Mouse (Mus musculus) left cerebral cortex, postnatal 4 days (tissue): ENCODE data around the gene Lrrn4. TPM values are rescaled to one million over a fixed set of nuclear protein-coding genes. Genes with fewer than 3 reads are reported as not detected.

ENCODE experiments used
- DNase-seq: peaks from one replicate; pipeline ENCODE4 v3.0.0-alpha.2; 2022
- intact Hi-C: fragments of 180-260 bp; cut with DNase I; formaldehyde crosslinking; loops from one replicate; pipeline ENCODE4 v1.15.1; 2025
- total RNA-seq, 2 experiments: library from RNA; stranded (reverse); gene quantifications; 2 replicates each; pipeline ENCODE4 v1.2.3; 2021

Gene Lrrn4
- total RNA-seq, 2 experiments from 2014 or later, result 0.22 to 0.36 TPM

GRCm38 (mm10) chr2:132873657-132874326, 6.9 kb downstream of the Lrrn4 start:
- no peak for DNase-seq
- intact Hi-C loops, result no loop called here

GRCm38 (mm10) chr2:132871663-132872062, 9.0 kb downstream of the Lrrn4 start:
- no peak for DNase-seq
- intact Hi-C loops, result no loop called here

GRCm38 (mm10) chr2:132870286-132870685, 10.4 kb downstream of the Lrrn4 start:
- intact Hi-C loops, result no loop called here
- DNase-seq, result no peak

GRCm38 (mm10) chr2:132869682-132870081, 11.0 kb downstream of the Lrrn4 start:
- no peak for DNase-seq
- intact Hi-C loops, result no loop called here

GRCm38 (mm10) chr2:132867521-132867920, 13.2 kb downstream of the Lrrn4 start:
- intact Hi-C loops, result no loop called here
- no peak for DNase-seq

- DNase-seq, result no peak
- intact Hi-C loops, result no loop called here
Measured at GRCm38 (mm10) chr2:132863325-132863724, 17.4 kb downstream of the Lrrn4 start.

GRCm38 (mm10) chr2:132861456-132861855, 19.2 kb downstream of the Lrrn4 start:
- DNase-seq, result no peak
- intact Hi-C loops, result no loop called here

- DNase-seq, result no peak
- intact Hi-C loops, result no loop called here
Measured at GRCm38 (mm10) chr2:132860435-132860834, 20.3 kb downstream of the Lrrn4 start.

- no peak for DNase-seq
- intact Hi-C loops, result no loop called here
Measured at GRCm38 (mm10) chr2:132856333-132856732, 24.4 kb downstream of the Lrrn4 start.

- intact Hi-C loops, result no loop called here
- DNase-seq, result no peak
Measured at GRCm38 (mm10) chr2:132853051-132853450, 27.6 kb downstream of the Lrrn4 start.

GRCm38 (mm10) chr2:132849141-132849540, 31.6 kb downstream of the Lrrn4 start:
- DNase-seq, result peak; percentile 11
- intact Hi-C loops, result no loop called here

- intact Hi-C loops, result no loop called here
Measured at GRCm38 (mm10) chr2:132848361-132848760, 32.3 kb downstream of the Lrrn4 start.

GRCm38 (mm10) chr2:132847581-132847980, 33.1 kb downstream of the Lrrn4 start:
- intact Hi-C loops, result no loop called here

More at GRCm38 (mm10) chr2:132848361-132848760, 32.3 kb downstream of the Lrrn4 start:
- DNase-seq, result no peak

GRCm38 (mm10) chr2:132846407-132847358, 34.0 kb downstream of the Lrrn4 start, which contains the start of gene Crls1:
Gene Crls1 (plus strand): TSS chr2:132846666.
- intact Hi-C loops, result no loop called here
- DNase-seq, result peak; percentile 91

More at GRCm38 (mm10) chr2:132847581-132847980, 33.1 kb downstream of the Lrrn4 start:
- no peak for DNase-seq

- intact Hi-C loops, result no loop called here
- no peak for DNase-seq
Measured at GRCm38 (mm10) chr2:132841071-132841470, 39.6 kb downstream of the Lrrn4 start.

Other genes starting within 250 kb of the Lrrn4 start
- gene Shld1, start 194.0 kb downstream of the Lrrn4 start, total RNA-seq, result 1 to 10 TPM; 8.1 to 9.8 TPM
- 10 to 100 TPM; 91.1 to 91.7 TPM for gene Chgb, start 99.6 kb downstream of the Lrrn4 start, total RNA-seq
- 10 to 100 TPM; 23.9 to 26.3 TPM for gene Trmt6, start 64.8 kb downstream of the Lrrn4 start, total RNA-seq
- gene Mcm8, start 64.8 kb downstream of the Lrrn4 start, total RNA-seq, result 1 to 10 TPM; 3.4 to 5.6 TPM
- 10 to 100 TPM; 24.6 to 28.4 TPM for gene Crls1, start 34.2 kb downstream of the Lrrn4 start, total RNA-seq
- not detected for gene Fermt1, start 65.0 kb upstream of the Lrrn4 start, total RNA-seq